Mouse (Mus musculus): ENCODE data around the gene Ugt1a2.
"Not testable (repeated sequence)": the region's sequence is repeated elsewhere in the genome, so short reads cannot be mapped to it uniquely, and the experiment has no call there.

The Ugt1a2 gene

GRCm38 (mm10) chr1:88200456-88200855 lies at the start of gene Ugt1a2:
Gene Ugt1a2 (plus strand): TSS chr1:88200601.
- DNase-seq (ENCODE audit: low read depth, low spot score), result no peak

GRCm38 (mm10) chr1:88158430-88158829 lies 42.0 kb upstream of the Ugt1a2 start:
- DNase-seq (ENCODE audit: low read depth, low spot score), result no peak

GRCm38 (mm10) chr1:88165711-88166110 lies 34.7 kb upstream of the Ugt1a2 start, which contains the start of gene Ugt1a5:
Gene Ugt1a5 (plus strand): TSS chr1:88166012.
- DNase-seq (ENCODE audit: low read depth, low spot score), result no peak

- not testable (repeated sequence) for DNase-seq (ENCODE audit: low read depth, low spot score)
Observed at GRCm38 (mm10) chr1:88172190-88172589, 28.2 kb upstream of the Ugt1a2 start.

- no peak for DNase-seq (ENCODE audit: low read depth, low spot score)
Observed at GRCm38 (mm10) chr1:88179657-88180056, 20.7 kb upstream of the Ugt1a2 start.

GRCm38 (mm10) chr1:88186325-88186935 lies 14.0 kb upstream of the Ugt1a2 start:
- DNase-seq (ENCODE audit: low read depth, low spot score), result no peak

- DNase-seq (ENCODE audit: low read depth, low spot score), result peak; percentile 64
Observed at GRCm38 (mm10) chr1:88192136-88192535, 8.3 kb upstream of the Ugt1a2 start.

GRCm38 (mm10) chr1:88195687-88196086 lies 4.7 kb upstream of the Ugt1a2 start:
- DNase-seq (ENCODE audit: low read depth, low spot score), result no peak

GRCm38 (mm10) chr1:88197443-88197842 lies 3.0 kb upstream of the Ugt1a2 start:
- no peak for DNase-seq (ENCODE audit: low read depth, low spot score)

GRCm38 (mm10) chr1:88199996-88200395 lies 405 bp upstream of the Ugt1a2 start:
- DNase-seq (ENCODE audit: low read depth, low spot score), result no peak

- peak; percentile 81 for DNase-seq (ENCODE audit: low read depth, low spot score)
Observed at GRCm38 (mm10) chr1:88205294-88205922, 5.0 kb downstream of the Ugt1a2 start, which contains the start of gene Dnajb3. Gene Dnajb3 (minus strand): TSS chr1:88205782.

- no peak for DNase-seq (ENCODE audit: low read depth, low spot score)
Observed at GRCm38 (mm10) chr1:88206843-88207479, 6.6 kb downstream of the Ugt1a2 start.

GRCm38 (mm10) chr1:88211812-88212211 lies 11.4 kb downstream of the Ugt1a2 start, which contains the start of gene Ugt1a1:
Gene Ugt1a1 (plus strand): TSS chr1:88211959.
- peak; percentile 3 for DNase-seq (ENCODE audit: low read depth, low spot score)

GRCm38 (mm10) chr1:88212341-88213045 lies 12.1 kb downstream of the Ugt1a2 start:
- no peak for DNase-seq (ENCODE audit: low read depth, low spot score)

GRCm38 (mm10) chr1:88213061-88213460 lies 12.7 kb downstream of the Ugt1a2 start:
- no peak for DNase-seq (ENCODE audit: low read depth, low spot score)

GRCm38 (mm10) chr1:88213766-88214461 lies 13.5 kb downstream of the Ugt1a2 start:
- peak; percentile 8 for DNase-seq (ENCODE audit: low read depth, low spot score)

- DNase-seq (ENCODE audit: low read depth, low spot score), result peak; percentile 2
Observed at GRCm38 (mm10) chr1:88214462-88214952, 14.1 kb downstream of the Ugt1a2 start.

GRCm38 (mm10) chr1:88215466-88216380 lies 15.3 kb downstream of the Ugt1a2 start:
- DNase-seq (ENCODE audit: low read depth, low spot score), result peak; percentile 5

- peak; percentile 8 for DNase-seq (ENCODE audit: low read depth, low spot score)
Observed at GRCm38 (mm10) chr1:88216551-88216950, 16.1 kb downstream of the Ugt1a2 start.

- DNase-seq (ENCODE audit: low read depth, low spot score), result peak; percentile 29
Observed at GRCm38 (mm10) chr1:88217144-88217543, 16.7 kb downstream of the Ugt1a2 start.

Measured in R1 (cell line).